In genomic region chr10:88739074-88739473, GRCm38 (mm10) we compare ENCODE assay signal across 7 mouse cellular contexts. TPM values are rescaled to one million over a fixed set of nuclear protein-coding genes. Genes with fewer than 3 reads are reported as not detected.
A peak's percentile ranks its signal among the peaks of the same experiment; 100 is the strongest.
DNase-seq lines count a peak whose midpoint lies in the region; ATAC-seq lines count a peak whose summit lies in the region.
"Not testable (repeated sequence)": the region's sequence is repeated elsewhere in the genome, so short reads cannot be mapped to it uniquely, and the experiment has no call there.
"Had no signal": no experiment of that assay in that cellular context is flagged by ENCODE, and none has a peak within 500 bp of the region (broad histone marks: within the 10 kb centered on the region; RNA-seq: fewer than 3 reads in every experiment).

No protein-coding gene starts in this region.

- not testable (repeated sequence) for H3K27ac ChIP-seq in heart, embryonic 10.5 days; midbrain, embryonic 11.5 days (ENCODE audit: low read depth, low read length)

- peak; percentile 14 for DNase-seq in R1 (ENCODE audit: low read depth, low spot score)
- DNase-seq in heart, adult 11 months: peak; percentile 52
- DNase-seq in heart, embryonic 10.5 days (ENCODE audit: low spot score): peak; percentile 53
- DNase-seq in midbrain, embryonic 11.5 days (ENCODE audit: low spot score, missing footprints): peak; percentile 44

- not testable (repeated sequence) for H3K4me2 ChIP-seq in midbrain, embryonic 11.5 days

- not testable (repeated sequence) for H3K9me3 ChIP-seq in heart, embryonic 10.5 days; midbrain, embryonic 11.5 days (ENCODE audit: control insufficient read depth, low read length)

- H3K9ac ChIP-seq in midbrain, embryonic 11.5 days (ENCODE audit: low read length): not testable (repeated sequence)

- H3K4me3 ChIP-seq in heart, embryonic 10.5 days; midbrain, embryonic 11.5 days (ENCODE audit: low read depth, low read length): not testable (repeated sequence)

- ATAC-seq in midbrain, embryonic 11.5 days (ENCODE audit: low FRiP score): not testable (repeated sequence)

- peaks cover 66% of the 10 kb centered on the region for H3K36me3 ChIP-seq in heart, embryonic 10.5 days
- H3K36me3 ChIP-seq in midbrain, embryonic 11.5 days (ENCODE audit: control insufficient read depth, insufficient read depth, low read length): not testable (repeated sequence)

- not testable (repeated sequence) for H3K27me3 ChIP-seq in heart, embryonic 10.5 days (ENCODE audit: insufficient read depth, poor library complexity, severe bottlenecking); midbrain, embryonic 11.5 days (ENCODE audit: control insufficient read depth, insufficient read depth, low read length)

- not testable (repeated sequence) for H3K4me1 ChIP-seq in heart, embryonic 10.5 days; midbrain, embryonic 11.5 days (ENCODE audit: control insufficient read depth, insufficient read depth, low read length)

- WGBS in heart, embryonic 10.5 days: 95% methylated on average over 8 of the region's 8 CpGs
- 95% methylated on average over 8 of the region's 8 CpGs for WGBS in midbrain, embryonic 11.5 days

RNA-seq across cellular contexts. Expression of gene Arl1, which starts 8.4 kb away (rescaled TPM):
- polyA plus RNA-seq in heart, embryonic 10.5 days (2016; fragmentation: Nextera tagmentation; extraction: Ambion mirVana): 149 and 156 TPM in 2 replicates
- 165 and 178 TPM in 2 replicates for polyA plus RNA-seq in midbrain, embryonic 11.5 days (2014; fragmentation: Nextera tagmentation; extraction: Ambion mirVana)

RNA-seq across cellular contexts. Expression of gene Spic, which starts 54.3 kb away (rescaled TPM):
- polyA plus RNA-seq in heart, embryonic 10.5 days (2016; fragmentation: Nextera tagmentation; extraction: Ambion mirVana): not detected in 2 replicates
- polyA plus RNA-seq in midbrain, embryonic 11.5 days (2014; fragmentation: Nextera tagmentation; extraction: Ambion mirVana): not detected in 2 replicates
- polyA plus RNA-seq: C2C12, G1E, Patski had no signal
